Mouse (Mus musculus): ENCODE measurements at regions not wholly inside any gene's neighbourhood (a gene's known extent, or its start where the extent isn't known, plus 50 kb on each side); places are given as distances from the start of the nearest gene placed in this dataset.

GRCm38 (mm10) chr15:6030396-6030795 is 269.2 kb upstream of the Dab2 start:
- no peak for DNase-seq (ENCODE audit: low spot score)

DNA sequence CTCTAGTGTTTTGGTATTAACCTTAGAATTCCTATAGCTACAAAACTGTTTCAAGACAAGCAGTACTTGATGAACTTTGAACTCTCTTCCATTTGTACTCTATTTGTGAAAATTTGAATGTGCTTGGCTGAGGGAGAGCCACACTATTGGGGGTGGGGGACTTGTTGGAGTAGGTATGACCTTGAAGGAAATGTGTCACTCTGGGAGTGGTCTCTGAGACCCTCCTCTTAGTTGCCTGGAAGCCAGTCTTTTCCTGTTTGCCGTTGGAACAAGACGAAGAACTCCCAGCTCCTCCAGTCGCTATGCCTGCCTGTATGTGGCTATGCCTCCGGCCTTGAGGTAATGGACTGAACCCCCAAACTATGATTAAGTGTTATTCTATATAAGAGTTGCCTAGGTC is 265.4 kb upstream of the Dab2 start:
- DNase-seq (ENCODE audit: low spot score): no peak

DNA sequence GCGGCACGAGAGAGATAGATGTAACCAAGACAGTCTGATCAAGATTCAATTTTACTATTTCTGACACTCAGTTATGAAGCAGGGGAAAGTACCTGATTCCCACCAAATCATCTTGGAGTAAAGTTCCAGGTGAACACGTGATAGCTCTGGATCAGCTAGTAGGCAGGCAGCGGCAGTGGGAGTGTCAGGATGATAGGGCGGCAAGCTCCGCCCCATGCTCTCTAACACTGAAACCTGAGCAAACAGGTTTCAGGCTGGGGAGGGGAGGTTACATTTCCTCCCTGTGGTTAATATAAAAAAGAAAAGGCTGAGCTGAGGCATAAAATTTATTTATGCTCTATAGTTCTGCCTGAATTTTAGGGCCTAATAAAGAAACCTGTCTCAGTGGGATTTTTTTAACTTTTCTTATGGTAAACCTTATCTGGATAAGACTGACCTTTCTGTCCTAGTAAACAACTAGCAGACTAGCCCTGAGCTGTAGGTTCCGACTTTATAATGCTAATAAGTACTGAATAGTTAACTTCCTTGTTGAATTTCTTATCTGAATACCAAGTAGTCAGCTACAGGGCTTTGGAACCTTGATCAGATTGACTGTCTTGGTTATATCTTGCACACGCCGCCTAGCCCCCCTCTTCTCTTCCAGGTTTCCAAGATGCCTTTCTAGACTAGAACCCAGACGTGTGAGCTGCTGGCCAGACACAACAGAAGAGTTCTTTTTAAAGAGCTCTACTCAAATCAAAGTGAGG is 254.9 kb upstream of the Dab2 start:
- no peak for DNase-seq (ENCODE audit: low spot score)

DNA sequence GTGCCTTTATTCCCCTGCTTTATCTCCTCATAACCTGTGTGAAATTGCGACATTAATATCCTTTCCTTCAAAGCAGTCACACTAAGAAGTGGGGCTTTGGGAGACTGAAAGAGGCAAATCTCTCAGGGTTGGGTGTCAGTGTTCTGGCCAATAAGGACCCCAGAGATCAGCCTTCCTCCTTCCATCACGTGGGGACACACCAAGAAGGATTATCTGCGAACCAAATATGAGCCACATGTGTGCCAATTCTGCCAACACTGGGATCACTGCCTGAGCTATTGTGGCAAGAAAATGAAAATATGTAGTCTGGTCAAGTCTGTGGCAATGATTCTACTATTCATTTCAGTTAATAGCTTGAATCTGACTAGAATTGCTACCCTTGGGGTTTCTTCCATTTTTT is 243.9 kb upstream of the Dab2 start:
- no peak for DNase-seq (ENCODE audit: low spot score)

DNA sequence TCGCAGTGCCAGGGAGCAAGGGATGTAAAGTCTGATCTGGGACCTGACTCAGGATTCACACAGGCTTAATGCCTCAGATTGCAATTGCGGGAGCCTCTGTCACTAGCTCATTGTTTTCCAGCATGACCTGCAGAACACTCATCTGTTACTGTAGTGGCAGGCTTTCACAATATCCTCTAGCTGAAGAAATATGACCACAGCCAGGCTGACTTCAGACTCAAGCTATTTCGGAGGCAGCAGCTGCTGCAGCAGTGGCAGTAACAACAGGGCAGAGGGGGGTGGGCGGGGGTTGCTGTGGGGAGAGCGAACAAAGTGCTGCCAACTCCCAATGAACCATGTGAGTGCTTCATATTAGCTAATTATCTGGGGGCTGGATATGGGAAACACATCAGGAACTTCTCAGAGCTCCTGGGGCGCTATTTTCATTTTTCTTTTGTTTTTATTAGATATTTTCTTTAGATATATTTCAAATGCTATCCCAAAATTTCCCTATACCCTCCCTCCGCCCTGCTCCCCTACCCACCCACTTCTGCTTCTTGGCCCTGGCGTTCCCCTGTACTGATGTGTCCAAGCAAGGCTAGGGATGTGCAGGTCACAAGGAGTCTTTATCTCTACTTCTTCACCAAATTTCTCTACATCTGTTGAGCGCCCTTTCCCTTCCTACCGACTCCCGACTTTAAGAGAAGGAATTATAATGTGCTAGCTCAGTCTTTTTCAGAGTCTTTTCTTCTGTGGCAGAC is 242.5 kb upstream of the Dab2 start:
- no peak for DNase-seq (ENCODE audit: low spot score)

DNA sequence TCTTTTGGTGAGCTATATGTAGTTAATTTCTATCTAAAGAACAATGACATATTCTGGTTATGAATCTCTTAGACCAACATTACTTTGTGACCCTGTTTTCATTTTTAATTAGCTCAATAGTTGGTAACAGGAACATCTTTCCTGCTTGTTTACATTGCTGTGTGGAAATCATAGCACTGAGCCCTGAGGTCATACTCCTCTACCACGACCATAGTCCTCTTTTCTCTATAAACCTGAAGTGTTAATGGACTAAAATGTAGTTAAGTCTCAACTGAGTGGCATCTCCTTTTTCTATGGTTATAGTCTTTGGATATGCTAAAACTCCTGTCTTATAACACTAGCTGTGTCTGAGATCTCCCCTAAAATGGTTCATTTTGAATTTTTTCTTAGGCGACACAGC is 240.2 kb upstream of the Dab2 start:
- DNase-seq (ENCODE audit: low spot score): no peak

GRCm38 (mm10) chr15:6059790-6060189 is 239.8 kb upstream of the Dab2 start:
- DNase-seq (ENCODE audit: low spot score): no peak

- no peak for DNase-seq (ENCODE audit: low spot score)
Observed at GRCm38 (mm10) chr15:6060649-6061048, 238.9 kb upstream of the Dab2 start.

DNA sequence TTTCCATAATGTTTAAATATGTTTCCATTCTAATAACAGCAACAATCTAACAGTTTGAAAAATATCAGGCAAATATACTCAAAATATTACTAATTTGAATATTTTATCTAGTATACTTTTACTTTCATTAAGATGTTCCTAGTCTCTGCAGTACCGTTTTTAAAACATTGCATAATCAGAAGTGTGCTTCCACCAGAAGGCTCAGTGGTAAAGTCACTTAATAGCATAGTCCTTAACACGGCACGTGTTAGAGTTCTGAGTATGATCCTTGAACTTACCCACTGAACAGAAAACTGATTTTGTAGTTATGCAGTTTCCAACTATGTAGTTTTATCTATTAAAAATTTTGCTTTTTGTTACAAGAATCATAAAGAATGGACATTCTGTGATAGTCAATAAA is 234.5 kb upstream of the Dab2 start:
- DNase-seq (ENCODE audit: low spot score): no peak

DNA sequence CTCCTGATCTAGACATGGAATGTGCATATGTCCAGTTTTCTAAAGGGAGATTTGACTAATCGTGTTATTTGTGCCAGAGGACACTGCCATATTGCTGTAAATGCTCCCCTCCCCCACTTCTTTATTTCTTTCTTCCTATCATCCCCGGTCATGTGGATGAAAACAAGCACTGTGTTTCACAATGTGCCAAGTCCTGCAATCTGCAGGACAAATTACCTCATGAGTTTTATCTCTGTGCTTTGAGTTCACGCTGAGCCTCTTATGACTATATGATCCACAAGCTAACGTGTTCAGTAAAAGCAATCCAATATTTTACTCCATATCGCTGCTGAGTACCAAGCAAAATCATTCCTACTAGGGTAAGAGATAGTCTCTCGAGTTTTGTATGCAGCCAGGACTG is 232.2 kb upstream of the Dab2 start:
- DNase-seq (ENCODE audit: low spot score): no peak

GRCm38 (mm10) chr15:6068371-6068770 is 231.2 kb upstream of the Dab2 start:
- DNase-seq (ENCODE audit: low spot score): no peak

DNA sequence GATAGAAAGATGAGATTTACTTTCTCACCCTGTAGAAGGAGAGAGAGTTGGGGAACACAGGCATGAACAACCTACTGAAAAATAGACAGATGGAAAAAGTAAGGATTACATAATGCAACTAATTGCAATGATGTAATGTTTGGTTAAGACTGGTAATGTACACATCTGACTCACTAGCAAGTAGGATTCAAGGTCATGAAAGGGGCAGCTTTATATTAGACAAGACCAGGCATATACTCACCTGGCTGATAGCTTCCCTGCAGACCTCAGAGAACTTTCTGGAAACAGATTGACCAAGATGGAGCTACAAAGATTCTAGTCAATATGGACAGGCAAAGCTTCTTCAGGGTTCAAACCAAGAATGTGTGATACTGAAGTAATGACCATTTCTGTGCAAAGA is 227.7 kb upstream of the Dab2 start:
- DNase-seq (ENCODE audit: low spot score): no peak

- DNase-seq (ENCODE audit: low spot score): no peak
Observed at GRCm38 (mm10) chr15:6072920-6073319, 226.7 kb upstream of the Dab2 start.

GRCm38 (mm10) chr15:6080714-6081635 is 218.6 kb upstream of the Dab2 start:
- DNase-seq (ENCODE audit: low spot score): peak; percentile 25

DNA sequence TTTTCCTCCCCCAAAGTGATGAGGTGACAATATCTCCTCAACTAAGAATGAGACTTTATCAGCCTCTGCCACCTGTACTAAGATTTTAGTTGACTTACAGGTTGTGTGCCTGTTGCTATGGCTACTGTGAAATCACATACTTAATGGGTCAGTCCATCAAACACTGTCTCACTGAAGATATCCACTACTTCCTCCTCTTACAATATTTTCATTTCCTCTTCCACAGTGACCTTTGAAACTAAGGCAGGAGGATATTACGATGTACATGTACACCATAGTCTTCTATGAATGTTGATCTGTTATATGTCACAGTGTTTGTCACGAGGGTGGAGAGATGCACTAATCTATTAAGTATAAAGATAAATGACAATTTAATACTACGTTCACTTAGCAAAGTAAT is 212.4 kb upstream of the Dab2 start:
- no peak for DNase-seq (ENCODE audit: low spot score)

DNA sequence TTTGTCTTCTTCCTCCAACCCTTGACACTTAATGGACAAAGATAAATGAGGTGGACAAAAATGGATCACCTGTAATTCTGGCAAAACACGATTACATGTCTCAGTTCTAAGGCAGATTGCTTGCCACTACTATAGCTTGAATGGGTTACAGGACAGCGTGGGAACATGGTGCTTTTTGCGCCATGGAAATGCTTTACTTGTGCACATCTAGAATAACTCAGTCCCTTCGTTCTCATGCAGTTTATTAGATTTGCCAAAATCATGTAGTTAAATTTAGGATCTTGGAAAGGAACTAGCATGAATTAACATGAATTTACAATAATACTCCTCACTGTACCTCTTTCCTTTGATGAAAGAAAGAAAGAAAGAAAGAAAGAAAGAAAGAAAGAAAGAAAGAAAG is 211.1 kb upstream of the Dab2 start:
- DNase-seq (ENCODE audit: low spot score): no peak

DNA sequence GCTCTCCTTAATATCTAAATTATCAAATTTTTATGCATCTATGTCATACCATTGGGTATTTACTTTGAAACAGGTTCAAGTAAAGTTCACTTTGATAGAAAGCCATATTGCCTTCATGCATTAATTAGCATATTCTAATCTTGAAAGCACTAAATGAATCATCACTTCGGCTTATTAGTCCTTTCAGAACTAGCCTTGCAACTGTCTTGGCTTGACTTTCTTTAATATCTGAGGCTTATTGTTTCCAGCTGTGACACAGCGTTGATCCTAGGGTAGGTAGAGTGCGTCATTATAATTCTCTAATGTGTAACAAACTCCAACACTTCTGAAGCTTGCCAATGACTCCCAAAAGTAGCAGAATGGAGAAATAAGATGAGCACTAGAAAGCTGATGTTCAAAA is 169.9 kb upstream of the Dab2 start:
- DNase-seq (ENCODE audit: low spot score): no peak

DNA sequence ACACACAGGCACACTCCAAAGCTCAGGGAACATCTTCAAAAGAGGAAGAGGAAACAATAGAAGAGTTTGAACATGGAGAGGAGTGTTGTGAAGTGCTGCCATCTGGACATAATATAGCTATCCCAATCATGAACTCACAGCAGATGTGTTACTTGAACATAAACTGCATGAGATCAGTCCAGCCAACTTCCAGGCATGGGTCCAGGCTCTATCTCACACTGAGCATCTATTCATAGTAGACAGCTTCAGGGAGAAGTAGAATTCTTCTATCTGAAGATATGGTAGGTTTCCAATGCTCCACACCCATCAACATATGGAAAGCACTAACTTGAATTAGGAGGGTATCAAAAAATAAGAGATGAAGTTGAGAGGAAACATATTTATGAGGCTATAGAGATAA is 167.4 kb upstream of the Dab2 start:
- DNase-seq (ENCODE audit: low spot score): no peak

DNA sequence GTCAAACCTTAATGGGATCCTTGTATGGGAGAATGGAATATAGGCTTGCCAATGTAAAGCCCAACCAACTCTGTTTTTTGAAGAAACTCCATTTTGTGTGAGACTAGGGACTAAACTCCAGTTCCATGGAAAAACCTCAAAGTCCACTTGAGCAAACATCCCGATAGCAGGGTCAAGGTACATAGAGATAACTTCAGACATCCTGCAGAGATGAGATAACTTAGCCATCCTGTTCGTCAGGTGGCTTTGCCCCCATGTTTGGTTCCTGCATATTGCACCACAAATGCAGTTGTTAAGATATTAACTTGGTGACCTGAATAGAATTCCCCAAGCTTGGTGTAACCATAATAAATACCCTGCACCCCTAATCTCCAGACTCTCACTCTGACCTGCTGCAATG is 154.5 kb upstream of the Dab2 start:
- DNase-seq (ENCODE audit: low spot score): no peak

- no peak for DNase-seq (ENCODE audit: low spot score)
Observed at GRCm38 (mm10) chr15:6154706-6155105, 144.9 kb upstream of the Dab2 start.

- DNase-seq (ENCODE audit: low spot score): no peak
Observed at GRCm38 (mm10) chr15:6180261-6180660, 119.3 kb upstream of the Dab2 start.

DNA sequence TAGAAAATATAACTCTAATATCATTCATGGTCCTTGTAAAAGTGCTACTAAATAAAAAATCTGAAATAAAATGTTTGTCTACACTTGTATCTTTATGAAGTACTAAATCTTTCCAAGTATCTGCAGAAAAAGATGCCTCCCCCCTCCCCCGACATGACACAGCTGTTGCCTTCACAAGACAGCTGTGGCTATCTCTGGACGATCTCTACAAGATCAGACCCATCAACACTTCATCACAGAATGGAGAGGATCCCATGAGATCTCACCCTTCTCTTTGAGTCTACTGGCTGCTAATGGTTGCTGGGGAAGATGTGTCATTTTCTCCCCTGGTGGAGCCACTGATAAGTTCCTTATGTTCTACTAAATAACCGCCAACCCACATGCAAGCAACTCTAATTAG is 116.0 kb upstream of the Dab2 start:
- no peak for DNase-seq (ENCODE audit: low spot score)

- no peak for DNase-seq (ENCODE audit: low spot score)
Observed at GRCm38 (mm10) chr15:6191845-6192244, 107.7 kb upstream of the Dab2 start.

Data from ovary, postnatal 36 days (tissue).